Mouse (Mus musculus): Measurements from ENCODE around the gene Klhl12. TPM values are rescaled to one million over a fixed set of nuclear protein-coding genes. Genes with fewer than 3 reads are reported as not detected.
A peak's percentile ranks its signal among the peaks of the same experiment; 100 is the strongest.
"Not testable (repeated sequence)": the region's sequence is repeated elsewhere in the genome, so short reads cannot be mapped to it uniquely, and the experiment has no call there.

Gene Klhl12
- polyA plus RNA-seq, 1 experiment: 5.9 TPM

- Histone ChIP-seq H3K36me3 (ENCODE audit: control insufficient read depth, insufficient read depth, low read length) (no peaks in the 10 kb centered on the region), H3K4me1 (ENCODE audit: control insufficient read depth, insufficient read depth, insufficient read length) (no peaks in the 10 kb centered on the region), H3K27ac (ENCODE audit: insufficient read depth, low read length) (no peak overlapping the region), H3K27me3 (ENCODE audit: control insufficient read depth, insufficient read depth, low read length) (no peaks in the 10 kb centered on the region), H3K4me3 (ENCODE audit: extremely low read depth, insufficient read depth, insufficient read length) (no peak overlapping the region)
- TF ChIP-seq POLR2A (IDR thresholded peaks at IDR 0.05; ENCODE audit: low read depth, low read length) (no peak), CTCF (IDR thresholded peaks at IDR 0.05; ENCODE audit: extremely low read depth, insufficient read depth, insufficient read length, insufficient replicate concordance) (peak; percentile 57; the same call in 1 of the 2 replicates)
- peak; percentile 50 to 65 for DNase-seq (ENCODE audit: low read depth in 1 of 2, low spot score in 2 of 2)
- WGBS: 5% methylated on average over 7 of the region's 7 CpGs
These were observed 63.3 kb downstream of the Klhl12 start for GRCm38 (mm10) chr1:134518677-134519076.

GRCm38 (mm10) chr1:134519201-134519600 is 63.9 kb downstream of the Klhl12 start:
- 92% methylated on average over 5 of the region's 5 CpGs for WGBS

GRCm38 (mm10) chr1:134520001-134520721 is 64.8 kb downstream of the Klhl12 start:
- no peak for DNase-seq (ENCODE audit: low read depth in 1 of 2, low spot score in 2 of 2)
- no peak overlapping the region for H3K27ac ChIP-seq (ENCODE audit: insufficient read depth, low read length)
- no peak overlapping the region for H3K4me3 ChIP-seq (ENCODE audit: extremely low read depth, insufficient read depth, insufficient read length)
- H3K27me3 ChIP-seq (ENCODE audit: control insufficient read depth, insufficient read depth, low read length): no peaks in the 10 kb centered on the region
- H3K36me3 ChIP-seq (ENCODE audit: control insufficient read depth, insufficient read depth, low read length): no peaks in the 10 kb centered on the region
- 78% methylated on average over 8 of the region's 8 CpGs for WGBS
- TF ChIP-seq POLR2A (IDR thresholded peaks at IDR 0.05; ENCODE audit: low read depth, low read length): no peak
- TF ChIP-seq CTCF (IDR thresholded peaks at IDR 0.05; ENCODE audit: extremely low read depth, insufficient read depth, insufficient read length, insufficient replicate concordance): no peak
- no peaks in the 10 kb centered on the region for H3K4me1 ChIP-seq (ENCODE audit: control insufficient read depth, insufficient read depth, insufficient read length)

More at GRCm38 (mm10) chr1:134519201-134519600, 63.9 kb downstream of the Klhl12 start:
- H3K4me1 ChIP-seq (ENCODE audit: control insufficient read depth, insufficient read depth, insufficient read length); DNase-seq (ENCODE audit: low read depth in 1 of 2, low spot score in 2 of 2); H3K27ac ChIP-seq (ENCODE audit: insufficient read depth, low read length); H3K27me3 ChIP-seq (ENCODE audit: control insufficient read depth, insufficient read depth, low read length); H3K4me3 ChIP-seq (ENCODE audit: extremely low read depth, insufficient read depth, insufficient read length); H3K36me3 ChIP-seq (ENCODE audit: control insufficient read depth, insufficient read depth, low read length): not testable (repeated sequence)

GRCm38 (mm10) chr1:134521163-134521562 is 65.8 kb downstream of the Klhl12 start:
- TF ChIP-seq POLR2A (IDR thresholded peaks at IDR 0.05; ENCODE audit: low read depth, low read length) (no peak), CTCF (IDR thresholded peaks at IDR 0.05; ENCODE audit: extremely low read depth, insufficient read depth, insufficient read length, insufficient replicate concordance) (no peak)
- Histone ChIP-seq H3K27me3 (ENCODE audit: control insufficient read depth, insufficient read depth, low read length) (no peaks in the 10 kb centered on the region), H3K4me3 (ENCODE audit: extremely low read depth, insufficient read depth, insufficient read length) (no peak overlapping the region), H3K4me1 (ENCODE audit: control insufficient read depth, insufficient read depth, insufficient read length) (no peaks in the 10 kb centered on the region), H3K36me3 (ENCODE audit: control insufficient read depth, insufficient read depth, low read length) (no peaks in the 10 kb centered on the region), H3K27ac (ENCODE audit: insufficient read depth, low read length) (no peak overlapping the region)
- WGBS: 78% methylated on average over 7 of the region's 7 CpGs
- no peak for DNase-seq (ENCODE audit: low read depth in 1 of 2, low spot score in 2 of 2)

GRCm38 (mm10) chr1:134522325-134522724 is 67.0 kb downstream of the Klhl12 start:
- no peak overlapping the region for H3K27ac ChIP-seq (ENCODE audit: insufficient read depth, low read length)
- no peaks in the 10 kb centered on the region for H3K4me1 ChIP-seq (ENCODE audit: control insufficient read depth, insufficient read depth, insufficient read length)
- WGBS: 70% methylated on average over 2 of the region's 2 CpGs
- no peak for DNase-seq (ENCODE audit: low read depth in 1 of 2, low spot score in 2 of 2)
- H3K27me3 ChIP-seq (ENCODE audit: control insufficient read depth, insufficient read depth, low read length): no peaks in the 10 kb centered on the region
- H3K4me3 ChIP-seq (ENCODE audit: extremely low read depth, insufficient read depth, insufficient read length): no peak overlapping the region
- TF ChIP-seq POLR2A (IDR thresholded peaks at IDR 0.05; ENCODE audit: low read depth, low read length): no peak
- TF ChIP-seq CTCF (IDR thresholded peaks at IDR 0.05; ENCODE audit: extremely low read depth, insufficient read depth, insufficient read length, insufficient replicate concordance): no peak
- H3K36me3 ChIP-seq (ENCODE audit: control insufficient read depth, insufficient read depth, low read length): no peaks in the 10 kb centered on the region

GRCm38 (mm10) chr1:134524424-134524823 is 69.1 kb downstream of the Klhl12 start:
- Histone ChIP-seq H3K4me1 (ENCODE audit: control insufficient read depth, insufficient read depth, insufficient read length) (no peaks in the 10 kb centered on the region), H3K27me3 (ENCODE audit: control insufficient read depth, insufficient read depth, low read length) (no peaks in the 10 kb centered on the region), H3K4me3 (ENCODE audit: extremely low read depth, insufficient read depth, insufficient read length) (no peak overlapping the region), H3K27ac (ENCODE audit: insufficient read depth, low read length) (no peak overlapping the region), H3K36me3 (ENCODE audit: control insufficient read depth, insufficient read depth, low read length) (no peaks in the 10 kb centered on the region)
- no peak for TF ChIP-seq POLR2A (IDR thresholded peaks at IDR 0.05; ENCODE audit: low read depth, low read length)
- TF ChIP-seq CTCF (IDR thresholded peaks at IDR 0.05; ENCODE audit: extremely low read depth, insufficient read depth, insufficient read length, insufficient replicate concordance): peak; percentile 24; the same call in 1 of the 2 replicates
- 59% methylated on average over 5 of the region's 5 CpGs for WGBS
- DNase-seq (ENCODE audit: low read depth in 1 of 2, low spot score in 2 of 2): peak; percentile 9 to 19

- TF ChIP-seq CTCF (IDR thresholded peaks at IDR 0.05; ENCODE audit: extremely low read depth, insufficient read depth, insufficient read length, insufficient replicate concordance) (no peak), POLR2A (IDR thresholded peaks at IDR 0.05; ENCODE audit: low read depth, low read length) (no peak)
These were observed 69.7 kb downstream of the Klhl12 start for GRCm38 (mm10) chr1:134525015-134525414.

More at GRCm38 (mm10) chr1:134525015-134525414, 69.7 kb downstream of the Klhl12 start:
- WGBS: 87% methylated on average over 1 of the region's 1 CpGs
- no peak overlapping the region for H3K27ac ChIP-seq (ENCODE audit: insufficient read depth, low read length)
- H3K4me3 ChIP-seq (ENCODE audit: extremely low read depth, insufficient read depth, insufficient read length): no peak overlapping the region
- no peaks in the 10 kb centered on the region for H3K36me3 ChIP-seq (ENCODE audit: control insufficient read depth, insufficient read depth, low read length)
- DNase-seq (ENCODE audit: low read depth in 1 of 2, low spot score in 2 of 2): no peak
- H3K4me1 ChIP-seq (ENCODE audit: control insufficient read depth, insufficient read depth, insufficient read length): no peaks in the 10 kb centered on the region
- no peaks in the 10 kb centered on the region for H3K27me3 ChIP-seq (ENCODE audit: control insufficient read depth, insufficient read depth, low read length)

Data from spleen, adult 2 months (tissue).